Mouse (Mus musculus) C2C12 (cell line): ENCODE data around the gene Nop53.

ENCODE experiments used
- CTCF ChIP-seq: IDR thresholded peaks from one replicate; pipeline ENCODE4 v1.5.1; 2011; ENCODE audit not compliant: control insufficient read depth, insufficient read depth, insufficient read length
- MYOD1 ChIP-seq: IDR thresholded peaks from one replicate; pipeline ENCODE4 v1.6.1; 2011; ENCODE audit warnings: low read depth; ENCODE audit not compliant: control insufficient read depth, insufficient read length
- USF1 ChIP-seq: IDR thresholded peaks from one replicate; pipeline ENCODE4 v1.6.1; 2011; ENCODE audit warnings: low read depth, mild to moderate bottlenecking, control low read depth, moderate library complexity

- TF ChIP-seq USF1, result no peak
- TF ChIP-seq CTCF, result no peak
- TF ChIP-seq MYOD1, result no peak
These were observed 10.3 kb upstream of the Nop53 start for GRCm38 (mm10) chr7:15956143-15956542.
